Mouse (Mus musculus): ENCODE measurements at regions not wholly inside any gene's neighbourhood (a gene's known extent, or its start where the extent isn't known, plus 50 kb on each side); places are given as distances from the start of the nearest gene placed in this dataset.

- DNase-seq = no peak
Measured at GRCm38 (mm10) chr8:29765831-29766230, 2318.4 kb downstream of the Poteg start.

- peak; percentile 48 for DNase-seq
Measured at GRCm38 (mm10) chr8:29766252-29766920, 2318.9 kb downstream of the Poteg start.

- no peak for DNase-seq
Measured at GRCm38 (mm10) chr8:29777081-29777785, 2329.8 kb downstream of the Poteg start.

- DNase-seq = no peak
Measured at GRCm38 (mm10) chr8:29789207-29789606, 2341.7 kb downstream of the Poteg start.

- DNase-seq = no peak
Measured at GRCm38 (mm10) chr8:29790029-29790428, 2342.6 kb downstream of the Poteg start.

- DNase-seq = no peak
Measured at GRCm38 (mm10) chr8:29807274-29807673, 2359.8 kb downstream of the Poteg start.

- no peak for DNase-seq
Measured at GRCm38 (mm10) chr8:29836044-29836443, 2388.6 kb downstream of the Poteg start.
